Mouse (Mus musculus): ENCODE measurements around the gene Clcf1.

DNA sequence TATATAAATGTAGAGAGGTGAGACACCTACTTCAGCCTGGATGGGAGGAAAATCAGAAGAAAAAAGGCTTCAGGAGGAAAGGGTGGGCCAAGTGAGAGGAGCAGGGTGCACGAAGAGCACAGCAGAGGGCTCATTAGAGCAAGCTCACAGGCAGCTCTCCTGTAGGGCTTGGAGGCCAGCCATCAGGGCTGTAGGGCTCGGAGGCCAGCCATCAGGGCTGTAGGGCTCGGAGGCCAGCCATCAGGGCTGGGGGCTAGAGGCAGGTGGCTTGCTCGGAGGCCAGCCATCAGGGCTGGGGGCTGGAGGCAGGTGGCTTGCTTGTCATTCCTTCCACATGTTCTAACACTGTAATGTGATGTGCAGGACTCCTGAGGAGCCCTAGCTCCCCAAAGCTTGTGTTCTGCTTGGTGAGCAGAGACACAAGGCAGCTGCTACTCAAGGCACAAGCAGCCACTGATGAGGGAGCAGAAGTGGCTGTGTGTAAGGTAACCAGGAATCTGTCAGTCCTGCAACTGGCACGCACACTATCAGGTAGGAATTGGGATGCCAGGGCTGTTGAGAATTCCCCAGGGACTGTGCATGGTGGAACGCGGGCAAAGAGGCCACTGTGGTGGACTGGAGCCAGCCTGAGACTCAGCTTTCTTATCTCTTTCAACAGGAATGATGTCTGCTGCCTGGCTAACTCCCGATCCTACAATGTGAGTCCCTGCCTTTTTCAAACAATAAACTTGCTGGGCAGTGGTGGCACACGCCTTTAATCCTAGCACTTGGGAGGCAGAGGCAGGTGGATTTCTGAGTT lies 47.2 kb upstream of the Clcf1 start:
- TF ChIP-seq CTCF (IDR thresholded peaks at IDR 0.05; ENCODE audit: borderline replicate concordance, insufficient read depth, low read length) (no peak), POLR2A (IDR thresholded peaks at IDR 0.05; ENCODE audit: low read depth, low read length) (no peak)
